Mouse (Mus musculus) left cerebral cortex, adult 9 months (tissue): Measurements from ENCODE around the gene Ccm2.

Experiments
- DNase-seq, 2 experiments: peaks; one replicate each; pipeline ENCODE4 v3.0.0; 2022; ENCODE audit warnings: low spot score in 2 of 2

Ccm2 gene

GRCm38 (mm10) chr11:6580065-6580750 lies 33.5 kb downstream of the Ccm2 start:
- no peak for DNase-seq

DNA sequence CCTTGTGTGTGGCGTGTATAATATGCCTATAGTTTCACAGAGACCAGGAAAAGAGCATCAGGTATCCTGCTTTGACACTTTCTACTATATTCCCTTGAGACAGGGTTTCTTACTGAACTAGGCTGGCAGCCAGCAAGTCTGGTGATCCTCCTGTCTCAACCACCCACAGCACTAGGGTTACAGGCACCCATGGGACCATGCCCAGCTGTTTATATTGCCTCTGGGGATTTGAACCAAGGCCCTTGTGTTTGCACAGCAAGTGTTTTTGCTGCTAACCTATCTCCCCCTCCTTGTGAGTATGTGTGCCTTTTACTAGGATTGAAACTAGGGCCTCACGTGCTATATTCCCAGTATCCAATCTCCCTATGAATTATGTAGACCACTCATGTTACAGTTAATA lies 34.9 kb downstream of the Ccm2 start:
- no peak for DNase-seq

DNA sequence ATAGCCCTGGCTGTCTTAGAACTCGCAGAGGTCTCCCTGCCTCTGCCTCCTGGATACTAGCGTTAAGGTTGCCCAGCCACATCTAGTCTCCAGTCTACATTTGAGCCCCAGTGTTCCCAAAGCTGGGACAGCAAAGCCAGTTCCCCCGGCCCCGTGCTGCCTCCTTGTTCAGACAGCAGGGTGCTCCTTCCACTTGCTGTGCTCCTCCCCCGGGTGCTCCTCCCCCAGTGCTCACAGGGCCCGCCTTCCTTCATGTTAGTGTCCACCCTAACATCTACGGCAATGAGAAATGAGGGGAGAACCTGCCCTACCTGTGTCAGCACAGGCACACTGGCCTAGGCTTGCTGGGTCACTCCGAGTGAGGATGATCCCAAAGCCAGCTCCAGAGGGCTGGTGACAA lies 39.1 kb downstream of the Ccm2 start:
- DNase-seq, result no peak

GRCm38 (mm10) chr11:6586660-6587059 lies 40.0 kb downstream of the Ccm2 start:
- no peak for DNase-seq

GRCm38 (mm10) chr11:6587249-6587940 lies 40.7 kb downstream of the Ccm2 start:
- DNase-seq, result no peak

GRCm38 (mm10) chr11:6588295-6588694 lies 41.6 kb downstream of the Ccm2 start:
- no peak for DNase-seq

- no peak for DNase-seq
Observed at GRCm38 (mm10) chr11:6589838-6590237, 43.2 kb downstream of the Ccm2 start.

- DNase-seq, result no peak
Observed at GRCm38 (mm10) chr11:6590933-6591675, 44.4 kb downstream of the Ccm2 start.

DNA sequence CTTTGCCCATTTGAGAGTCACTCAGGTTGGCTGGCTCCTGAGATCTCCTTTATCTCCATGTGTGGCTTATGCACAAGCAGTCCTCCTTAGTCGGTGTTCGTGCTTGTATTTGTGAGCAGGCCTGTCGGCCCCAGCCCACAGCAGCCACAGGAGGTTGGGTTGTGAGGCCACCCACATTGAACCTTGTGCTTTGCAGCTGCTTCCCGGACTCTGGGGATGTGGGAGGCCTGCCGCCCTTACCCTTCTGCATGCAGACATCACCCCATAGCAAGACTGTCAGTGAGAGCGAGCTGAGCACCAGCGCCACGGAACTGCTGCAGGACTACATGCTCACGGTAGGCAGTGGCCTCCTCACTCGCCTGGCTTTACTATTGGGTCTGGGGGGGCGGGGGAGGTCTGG lies 46.7 kb downstream of the Ccm2 start:
- no peak for DNase-seq

DNA sequence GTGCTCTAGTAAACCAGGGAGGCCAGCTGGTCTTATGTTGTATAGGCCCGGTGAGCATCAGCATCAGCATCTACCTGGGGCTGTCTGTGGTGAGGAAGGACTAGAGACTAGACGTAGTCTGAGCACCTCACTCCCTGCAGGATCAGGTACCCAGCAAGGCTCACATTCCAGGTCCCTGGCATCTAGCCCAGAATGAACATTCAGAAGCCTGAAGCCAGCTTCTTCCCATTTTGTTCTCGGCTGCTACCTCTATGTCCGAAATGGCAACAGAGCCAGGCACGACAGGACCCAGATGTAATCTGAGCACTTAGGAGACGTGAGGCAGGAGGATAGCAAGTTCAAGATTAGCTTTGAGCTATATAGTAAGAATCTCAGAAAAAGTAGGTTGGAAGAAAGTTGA lies 48.2 kb downstream of the Ccm2 start:
- DNase-seq, result no peak

DNA sequence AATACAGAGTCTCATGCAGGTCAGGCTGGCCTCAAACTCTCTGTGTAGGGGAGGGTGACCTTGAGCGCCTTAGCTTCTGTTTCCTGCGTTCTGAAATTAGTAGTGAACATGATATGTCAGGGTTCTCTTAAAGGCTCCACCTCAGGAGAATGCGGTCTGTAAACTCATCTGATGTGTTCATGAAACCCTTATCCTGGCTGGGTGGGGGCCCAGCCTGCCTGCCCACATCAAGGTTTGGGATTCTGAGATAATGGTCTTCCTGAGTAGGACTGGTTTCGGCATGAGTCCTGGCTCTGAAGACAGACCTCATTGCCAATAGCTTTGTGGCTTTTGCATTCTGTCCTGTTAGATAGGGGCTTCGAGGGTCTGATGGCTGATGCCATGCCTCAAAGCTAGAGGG lies 48.7 kb downstream of the Ccm2 start:
- no peak for DNase-seq

DNA sequence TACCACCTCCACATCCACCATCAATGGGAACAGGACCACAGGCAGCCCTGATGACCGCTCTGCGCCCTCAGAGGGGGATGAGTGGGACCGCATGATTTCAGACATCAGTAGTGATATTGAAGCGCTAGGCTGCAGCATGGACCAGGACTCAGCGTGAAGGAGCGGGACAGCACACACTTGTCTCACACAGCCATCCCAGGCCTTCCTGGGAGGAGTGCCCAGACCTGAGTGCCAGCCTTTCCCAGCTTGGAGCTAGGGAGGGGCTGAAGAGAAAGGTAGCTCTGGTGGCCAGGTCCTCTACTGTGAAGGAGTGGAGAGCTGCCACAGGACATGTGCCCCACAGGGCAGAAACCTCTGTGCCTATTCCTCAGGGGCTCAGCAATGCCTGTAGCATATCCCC lies 49.5 kb downstream of the Ccm2 start:
- no peak for DNase-seq

- DNase-seq, result no peak
Observed at GRCm38 (mm10) chr11:6596616-6597015, 49.9 kb downstream of the Ccm2 start.

GRCm38 (mm10) chr11:6597523-6597922 lies 50.8 kb downstream of the Ccm2 start:
- no peak for DNase-seq

DNA sequence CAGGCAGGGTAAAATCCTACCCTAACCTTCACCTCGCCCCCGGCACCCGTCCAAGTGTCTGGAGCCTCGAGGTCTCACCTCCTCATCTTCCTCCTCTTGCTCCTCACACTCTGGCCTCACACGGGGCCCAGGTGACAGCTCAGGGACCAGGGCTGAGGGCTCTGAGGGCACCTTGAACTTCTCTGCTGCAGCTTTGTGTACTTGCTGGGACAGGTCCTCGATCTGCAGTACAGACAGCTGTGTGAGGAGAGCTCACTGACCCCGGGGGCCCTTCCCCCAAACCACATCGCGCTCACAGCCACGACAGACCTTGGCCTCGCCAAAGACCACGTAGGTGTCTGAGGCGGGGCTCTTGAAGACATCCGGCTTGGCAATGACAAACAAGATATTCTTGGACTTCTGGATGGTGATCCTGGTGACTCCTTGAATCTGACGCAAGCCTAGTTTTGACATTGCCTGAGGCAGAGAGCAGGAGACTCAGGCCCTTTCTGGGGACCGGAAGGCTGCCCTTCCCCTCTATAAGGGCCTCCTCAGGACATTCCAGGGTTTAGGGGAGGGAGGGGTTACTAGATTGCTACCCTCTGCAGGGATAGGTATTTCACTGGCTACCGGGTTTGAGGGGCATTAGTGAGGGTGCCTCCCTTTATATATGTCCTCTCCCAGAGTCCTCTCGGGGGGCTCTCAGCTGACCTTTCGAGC lies 51.7 kb downstream of the Ccm2 start:
- no peak for DNase-seq

GRCm38 (mm10) chr11:6599011-6599681 lies 52.5 kb downstream of the Ccm2 start:
- DNase-seq, result no peak

GRCm38 (mm10) chr11:6599831-6600230 lies 53.1 kb downstream of the Ccm2 start:
- no peak for DNase-seq

GRCm38 (mm10) chr11:6600284-6600944 lies 53.7 kb downstream of the Ccm2 start:
- DNase-seq, result no peak

DNA sequence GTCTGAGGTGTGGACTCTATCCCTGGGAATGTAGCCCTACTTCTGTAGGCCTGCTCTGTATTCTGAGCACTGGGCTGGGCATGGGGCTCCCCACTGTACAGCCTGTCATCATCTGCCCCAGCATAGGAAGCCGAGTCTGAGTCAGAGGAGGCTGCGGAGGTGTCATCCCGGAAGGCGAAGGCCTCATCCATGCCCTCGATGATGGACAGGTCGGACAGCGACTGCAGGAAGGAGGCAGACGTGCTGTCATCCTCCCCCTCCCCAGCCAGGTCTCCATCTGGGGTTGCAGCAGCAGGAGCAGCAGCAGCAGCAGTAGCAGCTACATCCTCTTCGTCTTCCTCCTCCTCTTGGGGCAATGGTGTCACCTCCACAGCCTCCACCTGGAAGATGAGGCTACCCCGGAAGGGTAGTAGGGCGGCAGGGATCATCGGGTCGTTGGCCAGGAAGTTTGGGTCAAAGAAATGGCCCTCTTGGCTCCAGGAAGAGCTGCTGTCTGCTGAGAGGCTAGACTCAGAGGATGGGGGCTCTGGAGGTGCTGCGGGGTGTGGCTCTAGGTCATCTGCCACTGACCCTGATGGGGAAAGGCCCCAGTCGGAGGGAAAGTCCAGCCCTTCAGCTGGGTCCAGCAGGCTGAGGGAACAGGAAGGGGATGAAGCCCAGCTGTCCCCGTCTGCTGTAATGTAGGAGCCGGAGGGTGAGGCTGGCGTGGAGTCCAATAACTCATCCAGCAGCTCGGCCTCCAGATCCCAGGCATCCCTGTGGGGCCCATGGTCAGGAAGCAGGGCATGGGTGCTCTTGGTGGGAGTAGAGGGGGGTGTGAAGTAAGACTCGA lies 55.2 kb downstream of the Ccm2 start:
- no peak for DNase-seq

GRCm38 (mm10) chr11:6602662-6603061 lies 56.0 kb downstream of the Ccm2 start:
- no peak for DNase-seq
